Mouse (Mus musculus) left cerebral cortex, adult 2 months (tissue): Measurements from ENCODE around the gene Nmb. TPM values are rescaled to one million over a fixed set of nuclear protein-coding genes. Genes with fewer than 3 reads are reported as not detected.
A peak's percentile ranks its signal among the peaks of the same experiment; 100 is the strongest.

ENCODE experiments used
- DNase-seq, 2 experiments: peaks; one replicate each; pipeline ENCODE4 v3.0.0; 2021 to 2022; ENCODE audit warnings: low spot score in 2 of 2, mixed read lengths in 1 of 2; ENCODE audit errors: extremely low spot score in 1 of 2
- H3K27ac ChIP-seq: fragments of 200-600 bp; 2 replicates; pipeline ENCODE4 v1.8.1; 2022
- H3K4me3 ChIP-seq: fragments of 200-600 bp; 2 replicates; pipeline ENCODE4 v1.8.1; 2022
- CTCF ChIP-seq: fragments of 200-600 bp; IDR thresholded peaks from 2 replicates; pipeline ENCODE4 v1.8.1; 2022; ENCODE audit warnings: antibody characterized with exemption, mild to moderate bottlenecking, moderate library complexity
- intact Hi-C: fragments of 180-260 bp; cut with DNase I; formaldehyde crosslinking; loops from one replicate; pipeline ENCODE4 v1.15.1; 2025
- total RNA-seq, 2 experiments: library from RNA; stranded (reverse); gene quantifications; 2 replicates each; pipeline ENCODE4 v1.2.3; 2021

The Nmb gene
- total RNA-seq, 2 experiments from 2014 or later = 4.5 to 6.7 TPM

DNA sequence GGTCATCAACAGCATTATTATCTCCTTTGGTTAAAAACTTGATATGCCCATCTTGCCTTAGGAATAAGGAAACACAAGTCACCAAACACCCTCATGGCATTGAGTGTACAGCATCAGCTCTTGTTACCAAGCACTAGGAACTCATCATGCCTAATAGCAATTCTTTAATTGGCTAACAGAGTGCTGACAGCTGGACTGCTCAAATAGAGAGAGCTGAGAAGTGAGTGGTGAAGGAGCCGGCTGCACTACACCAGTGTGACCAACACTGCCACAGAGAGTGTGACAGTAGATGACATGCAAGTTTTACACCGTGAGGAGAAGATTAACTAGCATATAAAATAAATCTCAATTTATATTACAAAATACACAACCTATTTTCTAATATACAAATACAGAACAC lies 18.3 kb upstream of the Nmb start:
- no peak for TF ChIP-seq CTCF
- no peak for DNase-seq
- Histone ChIP-seq H3K27ac (no peak overlapping the region), H3K4me3 (no peak overlapping the region)
- intact Hi-C loops = no loop called here

DNA sequence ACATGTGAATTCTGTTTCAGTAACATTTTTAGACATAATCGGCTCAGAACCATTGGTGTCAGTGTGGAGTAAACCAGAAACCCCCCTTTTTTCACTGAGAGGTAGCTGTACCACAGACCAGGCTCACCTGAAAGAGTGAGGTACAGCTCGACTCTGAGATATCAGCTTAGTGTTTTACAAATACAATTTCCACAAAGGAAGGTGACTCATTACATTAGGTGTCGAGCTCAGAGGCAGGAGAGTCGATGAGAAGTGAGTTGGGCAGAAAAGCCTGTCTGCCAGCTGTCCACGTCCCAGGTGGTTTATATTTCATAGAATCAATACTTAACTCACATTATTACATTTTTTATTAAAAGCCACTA lies 14.8 kb upstream of the Nmb start:
- intact Hi-C loops = no loop called here
- Histone ChIP-seq H3K27ac (no peak overlapping the region), H3K4me3 (no peak overlapping the region)
- TF ChIP-seq CTCF = no peak
- no peak for DNase-seq

DNA sequence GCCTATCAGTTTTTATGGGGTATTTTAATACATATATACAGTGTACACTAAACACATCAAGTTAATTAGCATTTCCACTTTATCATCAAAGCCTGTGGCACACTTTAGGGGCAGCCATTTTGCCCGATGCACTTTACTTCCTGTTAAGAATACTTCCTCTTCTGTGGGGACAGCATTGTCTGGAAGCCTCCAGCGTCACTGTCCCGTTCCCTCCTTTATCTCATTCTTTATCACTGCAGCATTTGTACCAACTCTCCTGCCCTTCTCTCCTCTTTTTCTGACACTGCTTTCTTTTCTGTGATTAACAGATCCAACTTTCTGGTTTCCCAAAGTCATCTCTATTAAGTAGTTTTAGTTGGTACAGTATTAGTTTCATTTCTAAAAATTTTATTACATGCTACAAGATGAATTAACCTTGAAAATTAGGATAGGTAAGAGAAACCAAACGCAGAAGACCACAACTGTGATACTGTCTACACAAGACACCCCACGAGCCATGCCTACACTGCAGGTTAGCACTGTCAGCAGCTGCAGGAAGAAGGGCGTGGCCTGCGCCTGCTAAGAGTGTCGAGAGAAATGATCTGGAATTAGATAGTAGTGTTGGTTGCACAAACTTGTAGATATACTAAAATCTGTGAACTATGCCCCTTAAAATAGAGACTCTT lies 14.2 kb upstream of the Nmb start:
- TF ChIP-seq CTCF = no peak
- Histone ChIP-seq H3K4me3 (no peak overlapping the region), H3K27ac (no peak overlapping the region)
- no peak for DNase-seq
- intact Hi-C loops = no loop called here

DNA sequence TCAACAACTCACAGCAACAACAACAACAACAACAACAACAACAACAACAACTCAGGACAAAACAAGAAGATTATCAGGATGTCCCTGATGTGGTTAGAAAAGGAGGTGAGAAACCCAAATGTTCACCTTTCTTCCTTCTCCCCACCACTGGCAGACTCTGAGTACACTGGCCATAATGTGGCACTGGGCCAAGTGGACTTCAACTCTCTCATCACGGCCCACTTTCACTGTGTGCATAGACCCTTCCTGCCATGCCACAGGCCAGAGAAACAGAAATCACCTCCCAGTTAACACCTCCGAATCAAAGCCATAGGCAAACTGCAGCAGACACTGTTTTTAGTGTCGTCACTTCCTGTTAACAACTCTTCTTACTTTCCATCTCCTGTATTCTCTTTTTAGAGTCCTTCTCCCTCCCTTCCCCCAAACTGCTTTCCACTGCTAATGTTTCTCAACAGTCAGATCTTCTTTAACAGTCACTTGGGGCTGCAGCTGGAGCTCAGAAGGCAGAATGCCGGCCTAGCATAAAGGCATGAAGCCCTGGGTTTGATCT lies 13.1 kb upstream of the Nmb start:
- no peak overlapping the region for H3K27ac ChIP-seq
- intact Hi-C loops = no loop called here
- no peak overlapping the region for H3K4me3 ChIP-seq
- no peak for DNase-seq
- TF ChIP-seq CTCF = no peak

DNA sequence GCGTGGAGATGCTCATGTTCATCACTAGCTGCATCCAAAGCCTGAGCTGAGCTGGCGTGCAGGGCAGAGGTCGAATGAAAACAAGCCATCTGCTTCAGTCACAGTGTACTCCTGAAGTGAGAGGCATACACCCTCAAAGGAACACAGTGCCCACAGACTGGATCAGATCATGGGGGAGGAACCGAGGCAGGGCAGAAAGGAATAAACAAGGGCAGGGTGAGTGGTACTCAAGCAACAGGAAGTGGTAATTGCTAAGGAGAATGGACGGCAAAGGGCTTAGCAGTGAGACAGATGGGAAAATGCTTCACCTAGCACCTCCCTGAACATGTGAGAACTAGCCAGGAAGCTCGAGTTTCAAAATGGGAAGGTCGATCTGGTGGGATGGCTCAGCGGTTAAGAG lies 7.6 kb upstream of the Nmb start:
- intact Hi-C loops = no loop called here

DNA sequence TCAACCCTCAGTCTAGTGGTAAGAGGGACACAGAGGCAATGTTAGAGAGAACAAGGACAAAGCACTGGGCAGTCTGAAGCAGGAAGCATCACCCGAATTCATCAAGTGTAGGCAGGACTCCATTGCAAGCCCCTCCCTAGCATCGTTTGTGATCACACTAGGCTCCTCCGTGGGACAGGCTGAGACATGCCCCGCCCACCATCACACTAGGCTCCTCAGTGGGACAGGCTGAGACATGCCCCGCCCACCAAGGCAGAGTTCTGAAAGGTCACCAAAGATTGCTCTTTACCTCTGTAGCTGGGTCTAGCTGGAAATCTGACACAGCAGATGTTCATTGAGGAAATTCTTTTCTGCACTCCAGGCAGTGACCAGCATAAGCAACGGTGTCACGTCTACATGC lies 6.2 kb upstream of the Nmb start:
- DNase-seq = no peak
- H3K27ac ChIP-seq = no peak overlapping the region
- H3K4me3 ChIP-seq = no peak overlapping the region
- TF ChIP-seq CTCF = no peak
- intact Hi-C loops = no loop called here

More for the DNA sequence above, 7.6 kb upstream of the Nmb start:
- TF ChIP-seq CTCF = no peak
- DNase-seq = no peak
- Histone ChIP-seq H3K27ac (no peak overlapping the region), H3K4me3 (no peak overlapping the region)

DNA sequence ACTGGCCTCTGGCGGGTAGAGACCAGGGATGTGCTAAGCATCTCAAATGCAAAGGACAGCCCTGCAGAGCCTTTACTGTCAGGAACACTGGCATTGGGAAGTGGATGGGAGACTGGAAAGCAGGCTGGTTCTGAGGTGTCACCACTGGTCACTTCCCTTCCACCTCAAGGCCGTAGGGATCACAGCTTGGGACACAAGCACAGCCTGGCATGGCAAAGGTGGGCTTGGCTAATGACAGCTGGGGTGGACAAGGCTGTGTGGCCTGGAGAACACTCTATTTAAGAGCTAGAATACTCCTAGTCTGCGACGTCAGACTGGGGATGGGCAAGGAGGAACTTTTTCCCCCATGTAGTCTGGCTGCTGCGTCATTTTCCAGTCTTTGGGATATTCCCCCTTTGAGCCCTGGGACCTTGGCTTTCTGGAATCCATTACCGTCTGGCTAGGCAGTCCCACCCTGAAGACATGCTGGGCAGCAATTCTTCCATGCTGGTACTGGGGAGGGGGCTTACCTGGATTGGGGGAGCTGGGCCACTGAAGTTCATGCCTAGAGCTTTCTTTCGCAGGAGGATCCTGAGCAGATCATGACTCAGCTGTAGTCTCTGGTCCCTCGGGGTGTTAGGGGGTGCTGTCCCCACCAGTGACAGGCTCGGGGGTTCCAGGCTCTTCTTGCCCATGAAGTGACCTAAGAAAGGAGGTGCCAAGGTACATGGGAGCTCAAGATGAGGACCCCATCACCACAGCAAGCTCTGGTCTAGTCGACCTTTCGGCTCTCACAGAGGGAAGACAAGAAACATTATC lies 1.1 kb downstream of the Nmb start:
- intact Hi-C loops = loop anchor here (5.0 kb wide), 1 partner anchor 118 kb away; no protein-coding TSS in a partner anchor
- H3K27ac ChIP-seq = no peak overlapping the region
- no peak overlapping the region for H3K4me3 ChIP-seq
- no peak for DNase-seq
- no peak for TF ChIP-seq CTCF

DNA sequence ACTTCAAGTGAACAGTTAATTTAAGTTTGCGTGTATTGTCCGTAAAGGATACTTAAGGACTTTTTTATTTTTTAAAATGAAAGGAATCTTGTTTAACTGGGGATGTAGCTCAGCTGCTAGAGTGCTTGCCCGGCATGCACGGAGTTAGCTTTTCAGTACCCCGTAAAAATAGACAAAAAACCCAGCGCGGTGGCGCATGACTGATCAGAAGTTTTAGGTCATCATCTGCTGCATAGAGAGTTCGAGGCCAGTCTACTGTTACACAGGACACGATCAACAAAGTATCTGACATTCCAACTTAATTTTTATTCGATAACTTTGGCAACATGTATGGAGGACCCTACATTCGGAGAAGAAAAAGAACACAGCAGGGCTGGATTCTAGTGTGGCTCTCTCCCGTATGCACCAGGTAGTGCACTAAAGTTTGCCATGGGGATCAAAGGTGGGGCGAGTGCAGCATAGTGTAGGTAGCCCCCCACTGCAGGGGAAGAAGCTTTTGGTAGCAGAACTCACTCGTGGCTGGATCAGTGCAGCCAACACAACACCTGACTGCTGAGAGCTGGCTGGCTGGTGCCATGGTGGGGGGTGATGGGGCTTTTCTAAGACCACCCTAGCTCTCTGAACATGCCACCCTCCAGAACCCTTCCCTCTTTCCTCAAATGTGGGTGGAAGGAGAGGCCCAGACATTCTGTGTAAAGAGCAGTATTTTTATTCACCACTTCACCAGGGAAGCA lies 3.2 kb downstream of the Nmb start:
- H3K4me3 ChIP-seq = peak overlapping the region; percentile 55
- no peak for DNase-seq
- TF ChIP-seq CTCF = no peak
- intact Hi-C loops = loop anchor here (2.0 to 5.0 kb wide), 2 partner anchors 41 to 121 kb away; partner anchors contain the start of gene Zscan2
- peak overlapping the region; percentile 85 for H3K27ac ChIP-seq

DNA sequence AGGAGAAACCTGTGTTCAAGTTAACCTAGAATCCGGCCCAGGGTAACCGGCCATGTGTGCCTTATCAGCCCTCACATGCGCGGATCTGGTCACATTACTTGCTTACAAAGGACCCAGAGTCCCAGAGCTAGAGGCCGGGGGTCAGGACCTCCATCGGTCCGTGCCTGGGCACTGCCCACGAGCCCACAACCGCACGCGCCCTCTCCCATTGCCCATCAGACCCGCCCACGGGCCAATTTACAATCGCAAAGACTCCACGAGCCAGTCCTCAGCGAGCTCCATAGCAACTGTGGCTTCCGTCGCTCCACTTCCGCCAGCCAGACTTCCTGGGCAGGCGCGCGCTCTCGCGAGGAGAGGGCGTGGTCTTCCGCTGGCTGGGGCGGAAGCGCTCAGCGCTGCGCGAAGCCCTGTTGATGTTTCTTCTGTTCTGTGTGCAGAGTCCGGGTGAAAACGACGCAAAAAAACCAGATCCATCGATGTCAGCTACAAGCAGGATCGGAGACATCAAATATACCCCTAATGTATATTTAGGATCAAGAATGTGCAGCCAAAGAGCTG lies 3.9 kb downstream of the Nmb start, which contains the start of gene Wdr73:
TSS of gene Wdr73 (minus strand) at position 326 of the 558 bp plus-strand sequence.
- H3K27ac ChIP-seq = peak within 1 kb of the TSS; percentile 85
- peak within 1 kb of the TSS; percentile 55 for H3K4me3 ChIP-seq
- intact Hi-C loops = loop anchor here (2.0 to 5.0 kb wide), 2 partner anchors 40 to 121 kb away; partner anchors contain the start of gene Zscan2
- no peak for TF ChIP-seq CTCF
- DNase-seq = peak; percentile 89

DNA sequence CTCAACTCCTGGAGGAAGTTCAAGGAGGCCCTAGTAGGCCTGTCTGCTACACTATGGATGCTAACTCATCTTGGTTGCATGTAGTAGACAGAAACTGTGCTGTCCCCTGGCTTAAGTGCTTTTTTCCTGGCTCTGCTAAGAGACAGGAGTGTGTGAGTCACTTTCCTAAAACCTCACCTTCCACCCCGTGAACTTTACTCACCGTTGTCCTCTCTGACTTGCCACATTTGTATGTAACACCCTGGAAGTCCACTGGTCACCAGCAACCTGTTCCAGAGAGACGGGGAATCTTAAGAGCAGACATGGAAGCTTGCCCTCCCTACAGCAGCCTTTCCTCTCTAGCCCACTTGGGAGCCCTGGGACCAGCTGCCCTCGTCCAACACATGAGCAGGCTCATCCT lies 7.2 kb downstream of the Nmb start:
- DNase-seq = no peak
- TF ChIP-seq CTCF = no peak
- Histone ChIP-seq H3K4me3 (no peak overlapping the region), H3K27ac (no peak overlapping the region)
- intact Hi-C loops = no loop called here

DNA sequence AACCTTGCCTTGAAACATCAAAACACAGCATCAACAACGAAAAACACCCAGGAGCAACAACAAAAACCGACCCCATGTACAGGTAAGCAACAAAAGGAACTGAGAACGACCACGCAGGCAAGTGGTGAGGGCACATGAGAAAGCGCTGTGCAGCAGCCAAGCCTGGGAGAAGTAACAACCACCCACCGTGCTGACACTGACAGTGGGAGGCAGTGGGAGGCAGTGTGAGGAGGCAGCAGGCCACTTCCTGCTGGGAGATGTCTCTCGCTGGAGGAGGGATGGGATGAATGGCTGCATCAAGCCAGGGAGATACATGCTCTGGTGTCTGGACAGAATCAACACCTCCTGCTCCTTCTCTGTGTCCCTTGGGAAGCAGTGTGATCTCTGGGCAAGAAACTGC lies 7.7 kb downstream of the Nmb start:
- intact Hi-C loops = no loop called here

More for the DNA sequence above, 7.7 kb downstream of the Nmb start:
- H3K4me3 ChIP-seq = no peak overlapping the region
- no peak for TF ChIP-seq CTCF
- peak in 1 of 2 experiments; percentile 52 for DNase-seq
- no peak overlapping the region for H3K27ac ChIP-seq
